Mouse (Mus musculus): ENCODE results near the gene Nck2.
"Not testable (repeated sequence)": the region's sequence is repeated elsewhere in the genome, so short reads cannot be mapped to it uniquely, and the experiment has no call there.

The Nck2 gene

DNA sequence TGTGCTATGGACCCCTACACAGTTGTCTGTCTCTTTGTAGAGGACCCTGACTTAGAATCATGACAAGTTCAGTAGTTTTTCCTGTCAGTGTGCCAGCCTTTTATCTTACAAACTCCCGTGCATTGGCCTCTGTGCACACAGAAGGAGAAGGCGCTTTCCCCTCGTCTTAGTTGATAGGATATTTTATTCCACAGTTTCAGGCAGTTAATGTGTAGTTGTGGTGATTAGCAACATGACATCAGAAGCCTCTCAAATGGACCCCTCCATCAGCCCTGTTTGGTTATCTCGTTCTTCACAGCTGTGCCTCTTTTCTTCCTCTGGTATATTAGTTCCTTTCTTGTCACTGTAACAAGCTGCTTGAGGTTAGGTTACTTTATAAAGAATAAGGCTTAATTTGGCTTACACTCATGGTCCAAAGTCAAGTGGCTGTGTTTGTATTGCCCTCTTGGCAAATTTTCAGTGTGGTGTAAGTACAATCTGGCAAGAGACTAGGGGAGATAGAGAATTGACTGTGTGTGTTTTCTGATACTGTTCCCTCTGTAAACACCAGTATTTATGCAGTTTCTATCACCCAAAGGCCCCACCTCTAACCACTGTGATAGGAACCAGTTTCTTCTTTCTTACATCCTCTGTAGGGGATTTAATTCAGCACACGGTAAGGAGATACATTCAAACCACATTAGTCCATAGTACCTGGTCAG lies 89.8 kb downstream of the Nck2 start:
- no peak for DNase-seq (ENCODE audit: low spot score in 2 of 2)

GRCm38 (mm10) chr1:43535519-43536000 lies 91.2 kb downstream of the Nck2 start:
- DNase-seq (ENCODE audit: low spot score in 2 of 2) = no peak

- no peak for DNase-seq (ENCODE audit: low spot score in 2 of 2)
Observed at GRCm38 (mm10) chr1:43536266-43536665, 91.9 kb downstream of the Nck2 start.

DNA sequence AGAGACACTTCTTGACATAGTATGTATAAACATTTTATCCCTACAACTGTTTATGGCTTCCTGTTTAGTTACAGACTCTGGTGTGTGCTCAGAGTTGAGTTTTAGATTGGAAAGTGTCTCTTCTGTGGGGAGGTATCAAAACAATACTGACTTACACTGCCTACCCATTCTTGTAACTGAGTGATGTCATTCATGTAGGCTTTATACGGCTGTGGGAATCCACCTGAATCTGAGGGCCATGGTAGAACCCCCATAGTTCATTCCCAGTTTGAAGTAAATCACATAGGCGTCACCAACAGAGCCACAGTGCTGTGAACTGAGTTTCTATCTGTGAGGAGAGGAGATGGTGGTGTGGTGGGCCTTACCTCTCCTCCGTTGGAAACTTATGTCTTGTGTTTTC lies 92.6 kb downstream of the Nck2 start:
- no peak for DNase-seq (ENCODE audit: low spot score in 2 of 2)

DNA sequence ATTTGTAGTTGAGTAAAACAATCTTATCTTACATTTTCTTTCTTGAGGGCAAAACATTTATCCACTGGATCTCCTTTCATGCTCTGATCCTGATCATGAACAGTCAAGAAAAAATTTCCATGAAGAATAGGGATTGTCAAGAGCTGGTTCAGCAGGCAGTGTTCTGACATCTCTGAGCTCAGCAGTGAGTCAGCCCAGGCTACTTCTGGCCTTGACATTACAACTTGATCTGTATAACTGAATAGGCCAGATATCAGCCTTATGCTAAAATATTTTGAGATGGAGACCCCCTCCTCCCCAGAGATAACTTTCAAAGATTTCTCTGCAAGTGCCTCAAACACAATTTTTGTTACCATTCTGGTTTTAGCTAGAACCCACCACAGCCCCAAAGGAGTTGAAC lies 93.1 kb downstream of the Nck2 start:
- no peak for DNase-seq (ENCODE audit: low spot score in 2 of 2)

- DNase-seq (ENCODE audit: low spot score in 2 of 2) = no peak
Observed at GRCm38 (mm10) chr1:43538716-43539115, 94.3 kb downstream of the Nck2 start.

GRCm38 (mm10) chr1:43539689-43540380 lies 95.5 kb downstream of the Nck2 start:
- no peak for DNase-seq (ENCODE audit: low spot score in 2 of 2)

- DNase-seq (ENCODE audit: low spot score in 2 of 2) = no peak
Observed at GRCm38 (mm10) chr1:43542339-43542738, 98.0 kb downstream of the Nck2 start.

GRCm38 (mm10) chr1:43547644-43548043 lies 103.3 kb downstream of the Nck2 start:
- DNase-seq (ENCODE audit: low spot score in 2 of 2) = no peak

DNA sequence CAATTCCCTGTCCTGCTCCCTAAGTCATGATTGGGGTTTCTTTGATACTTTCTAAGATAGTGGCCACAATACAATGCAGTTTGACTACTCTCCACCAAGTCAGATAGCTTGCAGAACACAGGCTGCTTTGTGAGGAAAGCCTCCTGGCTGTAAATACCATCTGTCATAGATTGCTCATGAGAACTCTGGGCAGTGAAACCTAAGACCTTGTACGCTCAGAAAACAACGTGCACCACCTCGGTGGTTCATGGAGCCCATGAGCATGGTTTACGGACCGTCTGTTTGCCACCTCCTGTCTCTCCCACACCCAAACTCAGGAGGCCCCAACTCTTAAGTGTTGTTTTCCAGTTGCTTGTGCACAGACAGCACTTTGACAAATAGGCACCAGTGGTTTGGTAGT lies 104.4 kb downstream of the Nck2 start:
- no peak for DNase-seq (ENCODE audit: low spot score in 2 of 2)

GRCm38 (mm10) chr1:43550525-43550924 lies 106.1 kb downstream of the Nck2 start:
- DNase-seq (ENCODE audit: low spot score in 2 of 2) = no peak

- not testable (repeated sequence) for DNase-seq (ENCODE audit: low spot score in 2 of 2)
Observed at GRCm38 (mm10) chr1:43553989-43554679, 109.8 kb downstream of the Nck2 start.

- DNase-seq (ENCODE audit: low spot score in 2 of 2) = no peak
Observed at GRCm38 (mm10) chr1:43555222-43555974, 111.0 kb downstream of the Nck2 start.

DNA sequence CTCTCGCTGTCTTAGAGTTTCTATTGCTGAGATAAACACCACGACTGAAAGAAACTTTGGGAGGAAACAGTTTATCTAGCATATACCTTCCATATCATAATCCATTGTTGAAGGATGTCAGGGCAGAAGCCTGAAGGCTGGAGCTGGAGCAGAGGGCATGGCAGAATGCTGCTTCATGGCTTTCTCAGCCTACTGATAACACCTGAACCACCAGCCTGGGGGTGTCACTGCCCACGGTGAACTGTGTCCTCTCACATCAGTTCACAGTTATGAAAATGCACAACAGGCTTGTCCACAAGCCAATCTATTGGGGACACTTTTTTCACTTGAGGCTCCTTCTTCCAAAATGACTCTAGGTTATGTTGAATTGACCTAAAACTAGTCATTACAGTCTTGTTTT lies 114.0 kb downstream of the Nck2 start:
- DNase-seq (ENCODE audit: low spot score in 2 of 2) = no peak

DNA sequence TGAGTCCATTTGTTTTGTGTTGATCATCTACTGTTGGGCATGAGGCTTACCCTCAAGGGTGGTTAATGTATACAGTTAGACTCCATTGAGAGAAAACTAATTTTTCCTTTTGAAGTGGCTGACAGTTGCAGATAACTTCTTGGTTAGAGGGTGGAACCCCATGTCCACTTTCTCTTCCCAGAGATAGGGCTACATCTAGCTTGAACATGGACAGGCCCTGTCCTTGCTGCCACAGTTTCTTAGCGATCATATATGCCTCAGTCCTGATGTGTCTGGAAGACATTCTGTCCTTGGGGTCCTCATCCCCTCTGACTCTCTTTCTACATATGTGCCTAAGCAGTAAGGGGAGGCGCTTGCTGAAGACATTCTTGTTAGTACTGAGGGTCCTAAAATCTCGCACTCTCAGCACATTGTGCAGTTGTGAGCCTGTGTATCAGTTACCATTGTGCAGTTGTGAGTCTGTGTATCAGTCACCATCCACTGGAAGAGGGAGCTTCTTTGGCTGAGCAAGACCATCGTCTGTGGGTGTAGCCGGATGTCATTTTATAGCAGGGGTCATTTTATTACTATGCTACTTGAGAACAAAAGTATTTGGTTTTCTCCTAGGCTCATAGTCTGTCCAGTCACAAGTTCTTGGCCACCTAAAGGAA lies 114.8 kb downstream of the Nck2 start:
- DNase-seq (ENCODE audit: low spot score in 2 of 2) = no peak

- no peak for DNase-seq (ENCODE audit: low spot score in 2 of 2)
Observed at GRCm38 (mm10) chr1:43561085-43561484, 116.7 kb downstream of the Nck2 start.

GRCm38 (mm10) chr1:43562002-43562666 lies 117.8 kb downstream of the Nck2 start:
- DNase-seq (ENCODE audit: low spot score in 2 of 2) = no peak

DNA sequence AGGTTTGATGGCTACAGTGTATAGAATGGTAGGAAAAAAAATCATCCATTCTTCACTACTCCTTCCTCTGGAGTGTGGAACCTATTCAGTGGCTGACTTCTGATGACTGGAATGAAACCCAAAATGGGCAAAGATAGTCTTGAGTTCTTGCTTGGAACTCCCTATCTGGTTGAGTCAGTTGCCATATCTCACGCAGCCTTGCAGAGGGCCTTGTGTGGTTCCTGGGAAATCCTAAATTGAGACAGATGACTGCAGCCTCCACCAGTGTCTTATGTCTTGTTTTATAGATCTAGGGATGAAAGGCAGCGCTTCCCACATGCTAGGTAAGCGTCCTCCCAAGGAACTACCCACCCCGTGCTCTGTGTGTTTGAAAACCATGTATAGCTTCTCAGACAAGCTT lies 120.9 kb downstream of the Nck2 start:
- DNase-seq (ENCODE audit: low spot score in 2 of 2) = no peak

- no peak for DNase-seq (ENCODE audit: low spot score in 2 of 2)
Observed at GRCm38 (mm10) chr1:43566677-43567377, 122.4 kb downstream of the Nck2 start.

DNA sequence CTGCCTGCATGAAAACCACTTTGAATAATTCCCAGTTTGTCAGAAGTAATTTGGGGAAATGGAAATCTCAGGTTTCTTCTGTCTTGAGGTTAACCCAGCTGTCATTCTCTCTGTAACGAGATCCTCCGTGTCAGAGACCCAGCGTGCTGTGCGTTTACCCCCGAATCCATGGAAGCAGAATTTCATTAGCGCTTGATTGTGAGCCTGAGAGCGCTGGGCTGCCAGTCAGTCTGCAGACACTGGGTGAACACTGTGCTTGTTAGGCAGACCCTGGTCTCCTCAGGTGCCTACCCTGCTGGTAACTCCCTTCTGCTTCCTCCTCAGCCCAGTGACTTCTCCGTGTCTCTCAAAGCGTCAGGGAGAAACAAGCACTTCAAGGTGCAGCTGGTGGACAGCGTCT lies 124.4 kb downstream of the Nck2 start:
- no peak for DNase-seq (ENCODE audit: low spot score in 2 of 2)

Data from urinary bladder, adult 18-20 months (tissue).